Mouse (Mus musculus) limb, embryonic 12.5 days (tissue): ENCODE data around the gene Pomt2. TPM values are rescaled to one million over a fixed set of nuclear protein-coding genes. Genes with fewer than 3 reads are reported as not detected.
A peak's percentile ranks its signal among the peaks of the same experiment; 100 is the strongest.

Experiments used
- ATAC-seq: fragments of 200-750 bp; cut with Nextera tagmentation; 2 replicates; pipeline ENCODE4 v1.8.0; 2017; ENCODE audit warnings: low read depth, moderate TSS enrichment; ENCODE audit not compliant: insufficient number of reproducible peaks, insufficient read depth, low FRiP score, low TSS enrichment
- H3K27ac ChIP-seq: fragments of 300-500 bp; sonication (generic); 2 replicates; pipeline ENCODE4 v1.5.1; 2016; ENCODE audit warnings: mild to moderate bottlenecking, moderate library complexity
- H3K27me3 ChIP-seq: fragments of 300-500 bp; sonication (generic); 2 replicates; pipeline ENCODE4 v1.6.1; 2016; ENCODE audit warnings: mild to moderate bottlenecking, moderate library complexity
- H3K36me3 ChIP-seq: fragments of 300-500 bp; sonication (generic); 2 replicates; pipeline ENCODE4 v1.6.1; 2016; ENCODE audit warnings: mild to moderate bottlenecking, moderate library complexity
- H3K4me1 ChIP-seq: fragments of 300-500 bp; sonication (generic); replicated peaks from 2 replicates; pipeline ENCODE4 v1.6.1; 2016
- H3K4me2 ChIP-seq: fragments of 300-500 bp; sonication (generic); 2 replicates; pipeline ENCODE4 v1.6.1; 2016; ENCODE audit warnings: mild to moderate bottlenecking, moderate library complexity
- H3K4me3 ChIP-seq: fragments of 300-500 bp; sonication (generic); replicated peaks from 2 replicates; pipeline ENCODE4 v1.5.1; 2016; ENCODE audit warnings: mild to moderate bottlenecking
- H3K9ac ChIP-seq: fragments of 300-500 bp; sonication (generic); replicated peaks from 2 replicates; pipeline ENCODE4 v1.6.1; 2016; ENCODE audit warnings: mild to moderate bottlenecking, moderate library complexity
- H3K9me3 ChIP-seq: fragments of 300-500 bp; sonication (generic); 2 replicates; pipeline ENCODE4 v1.6.1; 2016; ENCODE audit warnings: mild to moderate bottlenecking, moderate library complexity
- WGBS: fragments of 180-500 bp; shearing (Covaris S2); methylation state at CpG from one replicate; pipeline ENCODE4 v1.1.7; 2016; 5-methylcytosine and 5-hydroxymethylcytosine counted together
- polyA plus RNA-seq: library from polyadenylated mRNA; unstranded; fragments of >200 nt; fragmentation: Nextera tagmentation; extraction: Ambion mirVana; gene quantifications from 2 replicates; pipeline ENCODE4 v1.2.1, GENCODE M21; 2016

The Pomt2 gene
- polyA plus RNA-seq, 1 experiment from 2014 or later: 16.4 TPM

GRCm38 (mm10) chr12:87149471-87149870, 1.7 kb upstream of the Pomt2 start:
- Histone ChIP-seq H3K27me3 (no peaks in the 10 kb centered on the region), H3K9me3 (peaks cover 6% of the 10 kb centered on the region; the same call in 1 of the 2 replicates), H3K9ac (no peak overlapping the region), H3K36me3 (peaks cover 8% of the 10 kb centered on the region; the same call in 1 of the 2 replicates), H3K4me3 (no peak overlapping the region), H3K4me1 (peaks cover 15% of the 10 kb centered on the region), H3K27ac (no peak overlapping the region), H3K4me2 (no peak overlapping the region)
- 97% methylated on average over 5 of the region's 5 CpGs for WGBS
- no peak for ATAC-seq

DNA sequence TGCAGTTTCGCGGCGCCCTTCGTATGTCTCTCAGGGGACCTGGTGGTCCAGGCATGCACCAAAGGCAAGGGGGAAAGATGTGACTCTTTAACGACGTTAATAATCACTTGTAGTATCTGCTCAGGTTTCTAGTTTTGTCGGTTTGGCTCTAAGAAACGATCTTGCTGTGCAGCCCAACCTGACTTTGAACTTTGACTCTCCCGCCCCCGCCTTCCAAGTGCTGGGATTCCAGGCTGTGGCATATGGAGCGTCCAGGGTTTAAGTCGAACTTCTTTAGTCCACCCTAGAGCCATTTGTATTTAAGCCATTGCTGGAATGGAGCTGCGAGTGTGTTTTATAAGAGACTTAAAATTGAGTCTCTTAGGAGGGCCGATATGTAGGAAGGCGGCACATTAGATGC, 368 bp upstream of the Pomt2 start:
- 18% methylated on average over 15 of the region's 15 CpGs for whole genome bisulfite sequencing
- Histone ChIP-seq H3K9me3 (peaks cover 6% of the 10 kb centered on the region; the same call in 1 of the 2 replicates), H3K4me3 (peak overlapping the region; percentile 82), H3K4me1 (peaks cover 15% of the 10 kb centered on the region), H3K36me3 (peaks cover 8% of the 10 kb centered on the region; the same call in 1 of the 2 replicates), H3K27me3 (no peaks in the 10 kb centered on the region), H3K4me2 (peak overlapping the region; percentile 73), H3K27ac (peak overlapping the region; percentile 97), H3K9ac (peak overlapping the region; percentile 54)
- no peak for ATAC-seq

GRCm38 (mm10) chr12:87146966-87147365, 802 bp downstream of the Pomt2 start, which contains the start of gene Gstz1:
Gstz1 (plus strand) TSS chr12:87147165.
- Histone ChIP-seq H3K27me3 (no peaks in the 10 kb centered on the region), H3K4me3 (peak within 1 kb of the TSS; percentile 82), H3K36me3 (peaks cover 8% of the 10 kb centered on the region; the same call in 1 of the 2 replicates), H3K4me1 (peaks cover 15% of the 10 kb centered on the region), H3K4me2 (peak within 1 kb of the TSS; percentile 73), H3K9ac (peak within 1 kb of the TSS; percentile 54), H3K27ac (peak within 1 kb of the TSS; percentile 97), H3K9me3 (no peaks in the 10 kb centered on the region)
- under 1% methylated on average over 27 of the region's 27 CpGs for WGBS
- ATAC-seq: peak; percentile 86

DNA sequence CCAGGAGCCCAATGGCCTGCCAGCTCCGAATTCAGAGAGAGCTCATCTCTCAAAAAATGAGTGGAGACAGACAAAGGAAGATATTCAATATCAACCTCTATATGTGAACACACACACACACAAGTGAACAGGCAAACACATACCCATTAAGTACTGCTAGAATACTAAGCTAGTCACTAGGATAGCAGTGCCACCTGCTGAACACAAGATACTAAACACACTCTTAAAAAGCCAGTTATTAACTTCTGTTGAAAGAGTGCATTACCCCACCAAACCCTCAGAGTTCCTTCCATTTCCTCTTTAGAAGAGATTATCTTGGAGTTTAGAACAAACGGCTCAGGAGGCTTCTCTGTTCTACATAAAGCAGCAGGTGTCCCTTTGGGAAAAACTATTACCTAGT, 5.6 kb downstream of the Pomt2 start:
- no peak overlapping the region for H3K4me3 ChIP-seq
- no peak overlapping the region for H3K27ac ChIP-seq
- no peak for ATAC-seq
- H3K9me3 ChIP-seq: no peaks in the 10 kb centered on the region
- H3K4me1 ChIP-seq: peaks cover 8% of the 10 kb centered on the region
- no peaks in the 10 kb centered on the region for H3K27me3 ChIP-seq
- no peak overlapping the region for H3K9ac ChIP-seq
- H3K36me3 ChIP-seq: peaks cover 9% of the 10 kb centered on the region; the same call in 1 of the 2 replicates
- H3K4me2 ChIP-seq: no peak overlapping the region
- 69% methylated on average over 2 of the region's 2 CpGs for WGBS

DNA sequence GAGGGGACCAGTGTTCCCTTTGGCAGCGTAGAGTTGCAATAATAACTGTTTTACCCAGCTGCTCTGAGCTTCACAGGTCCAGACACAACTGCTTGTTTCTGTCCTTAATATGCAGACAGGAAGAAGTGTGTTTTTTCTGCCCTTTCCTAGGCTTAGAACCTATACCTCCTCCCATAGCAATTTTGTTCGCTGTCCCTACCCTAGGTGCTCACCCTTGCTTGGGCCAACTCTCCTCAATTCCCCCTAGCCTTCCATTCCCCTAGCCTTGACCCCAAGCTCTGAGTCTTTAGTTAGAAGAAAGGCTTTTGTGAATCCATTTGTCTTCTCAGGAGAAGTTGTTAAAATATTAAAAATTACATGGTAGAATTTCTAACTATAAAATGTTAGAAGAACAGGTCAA, 9.0 kb downstream of the Pomt2 start:
- Histone ChIP-seq H3K27ac (no peak overlapping the region), H3K4me3 (no peak overlapping the region), H3K27me3 (no peaks in the 10 kb centered on the region), H3K4me2 (no peak overlapping the region), H3K4me1 (no peaks in the 10 kb centered on the region), H3K9ac (no peak overlapping the region), H3K9me3 (no peaks in the 10 kb centered on the region), H3K36me3 (peaks cover 36% of the 10 kb centered on the region; the same call in 1 of the 2 replicates)
- WGBS: 62% methylated on average over 2 of the region's 2 CpGs
- ATAC-seq: no peak

DNA sequence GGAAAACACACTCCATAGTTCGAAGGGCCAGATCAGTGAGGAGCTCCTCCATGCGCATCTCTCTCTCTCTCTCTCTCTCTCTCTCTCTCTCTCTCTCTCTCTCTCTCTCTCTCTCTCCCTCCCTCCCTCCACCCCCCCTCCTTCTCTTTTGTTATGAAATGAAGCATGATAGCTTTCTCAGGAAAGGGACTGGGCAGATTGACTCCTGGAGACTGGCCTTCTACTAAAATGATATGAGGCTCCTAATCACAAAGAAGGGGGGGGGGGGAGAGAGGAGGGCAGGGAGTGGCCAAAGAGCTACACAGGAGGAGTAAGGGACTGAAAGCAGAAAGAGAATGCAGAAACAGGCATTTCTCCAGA, 9.4 kb downstream of the Pomt2 start:
- no peaks in the 10 kb centered on the region for H3K27me3 ChIP-seq
- H3K36me3 ChIP-seq: peaks cover 39% of the 10 kb centered on the region
- H3K27ac ChIP-seq: 0 out of 2 replicates have a peak overlapping the region, but pooled peaks have one; percentile 17
- H3K4me3 ChIP-seq: no peak overlapping the region
- H3K9ac ChIP-seq: no peak overlapping the region
- WGBS: 93% methylated on average over 2 of the region's 2 CpGs
- H3K4me2 ChIP-seq: no peak overlapping the region
- no peak for ATAC-seq
- H3K4me1 ChIP-seq: no peaks in the 10 kb centered on the region
- H3K9me3 ChIP-seq: no peaks in the 10 kb centered on the region

DNA sequence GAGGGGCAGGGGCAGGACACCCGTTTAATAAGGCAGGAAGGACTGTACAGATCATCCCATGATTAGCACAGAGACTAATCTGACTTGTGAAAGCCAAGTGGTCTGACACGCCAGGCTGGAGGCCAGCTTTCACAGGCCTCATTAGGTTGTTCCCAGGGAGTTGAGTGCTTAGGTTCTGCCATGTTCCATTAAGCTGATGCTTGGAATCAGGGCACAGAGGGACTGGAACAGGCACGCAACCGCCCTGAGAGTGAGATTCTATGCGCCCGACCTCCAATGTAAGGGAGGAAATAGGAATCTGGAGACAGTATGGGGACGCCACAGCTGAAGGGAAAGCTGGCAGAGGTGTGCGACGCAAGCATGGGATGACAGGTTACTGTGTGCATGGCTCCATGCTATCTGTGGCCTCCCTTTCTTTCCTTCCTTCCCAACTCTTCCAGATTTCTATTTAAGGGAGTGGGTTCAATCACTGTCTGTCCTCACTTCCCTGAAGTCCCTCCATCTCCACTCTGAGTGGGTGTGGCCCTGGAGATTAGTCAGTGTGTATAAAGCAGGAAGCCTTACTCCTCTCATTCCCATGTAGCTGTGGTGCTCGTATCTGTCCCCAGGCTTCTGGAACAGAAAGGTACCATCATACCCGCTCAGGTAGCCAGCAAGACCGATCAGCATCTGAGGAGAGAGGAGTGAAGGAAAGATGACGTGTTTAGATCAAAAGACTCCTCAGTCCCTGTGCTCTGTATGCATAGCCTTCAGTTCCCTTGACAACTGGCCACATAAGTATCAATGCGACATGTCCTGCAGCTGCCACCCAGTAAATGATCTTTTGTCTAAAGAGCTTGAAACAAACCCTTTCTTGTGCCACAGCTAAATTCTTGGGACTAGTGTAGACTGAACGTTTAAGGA, 10.1 kb downstream of the Pomt2 start:
- ATAC-seq: no peak
- H3K27me3 ChIP-seq: no peaks in the 10 kb centered on the region
- H3K27ac ChIP-seq: 0 out of 2 replicates have a peak overlapping the region, but pooled peaks have one; percentile 17
- no peaks in the 10 kb centered on the region for H3K9me3 ChIP-seq
- H3K4me2 ChIP-seq: no peak overlapping the region
- H3K4me1 ChIP-seq: no peaks in the 10 kb centered on the region
- H3K9ac ChIP-seq: no peak overlapping the region
- H3K4me3 ChIP-seq: no peak overlapping the region
- H3K36me3 ChIP-seq: peaks cover 41% of the 10 kb centered on the region
- 90% methylated on average over 15 of the region's 15 CpGs for WGBS

GRCm38 (mm10) chr12:87132784-87133183, 15.0 kb downstream of the Pomt2 start:
- no peaks in the 10 kb centered on the region for H3K27me3 ChIP-seq
- no peak overlapping the region for H3K9ac ChIP-seq
- H3K4me3 ChIP-seq: no peak overlapping the region
- ATAC-seq: no peak
- no peaks in the 10 kb centered on the region for H3K9me3 ChIP-seq
- H3K27ac ChIP-seq: no peak overlapping the region
- no peak overlapping the region for H3K4me2 ChIP-seq
- no peaks in the 10 kb centered on the region for H3K4me1 ChIP-seq
- H3K36me3 ChIP-seq: peaks cover 64% of the 10 kb centered on the region
- 95% methylated on average over 9 of the region's 9 CpGs for WGBS

- no peaks in the 10 kb centered on the region for H3K9me3 ChIP-seq
- no peak overlapping the region for H3K4me2 ChIP-seq
- no peak overlapping the region for H3K9ac ChIP-seq
- no peaks in the 10 kb centered on the region for H3K27me3 ChIP-seq
- no peaks in the 10 kb centered on the region for H3K4me1 ChIP-seq
- 93% methylated on average over 6 of the region's 6 CpGs for WGBS
- H3K27ac ChIP-seq: no peak overlapping the region
- no peak for ATAC-seq
- H3K36me3 ChIP-seq: peaks cover 59% of the 10 kb centered on the region
- no peak overlapping the region for H3K4me3 ChIP-seq
Observed at GRCm38 (mm10) chr12:87132210-87132609, 15.6 kb downstream of the Pomt2 start.

GRCm38 (mm10) chr12:87131619-87132018, 16.1 kb downstream of the Pomt2 start:
- H3K36me3 ChIP-seq: peaks cover 53% of the 10 kb centered on the region
- H3K9me3 ChIP-seq: no peaks in the 10 kb centered on the region
- no peak overlapping the region for H3K4me3 ChIP-seq
- H3K4me1 ChIP-seq: no peaks in the 10 kb centered on the region
- H3K27ac ChIP-seq: no peak overlapping the region
- no peak overlapping the region for H3K4me2 ChIP-seq
- WGBS: 79% methylated on average over 3 of the region's 3 CpGs
- H3K9ac ChIP-seq: no peak overlapping the region
- no peaks in the 10 kb centered on the region for H3K27me3 ChIP-seq
- no peak for ATAC-seq

DNA sequence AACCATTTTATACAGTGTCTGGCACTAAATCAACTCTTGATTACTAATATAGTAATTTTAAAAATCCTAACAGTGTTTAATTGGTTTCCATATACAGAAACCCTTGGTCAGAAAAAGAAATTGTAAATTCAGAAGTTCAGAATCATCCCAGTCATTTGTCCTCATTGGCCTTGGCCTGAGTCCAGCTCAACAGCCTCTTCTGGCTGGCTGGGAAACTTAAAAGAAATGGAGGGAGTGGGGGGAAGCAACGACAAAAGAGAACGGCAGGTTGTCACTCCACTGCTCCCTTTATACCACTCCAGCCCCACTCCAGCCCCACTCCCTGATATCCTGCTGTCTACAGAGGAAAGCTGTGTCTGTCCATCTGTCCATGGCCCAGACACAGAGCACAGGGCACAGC, 16.6 kb downstream of the Pomt2 start:
- H3K27me3 ChIP-seq: no peaks in the 10 kb centered on the region
- WGBS: 95% methylated on average over 2 of the region's 2 CpGs
- H3K4me2 ChIP-seq: no peak overlapping the region
- peaks cover 52% of the 10 kb centered on the region for H3K36me3 ChIP-seq
- ATAC-seq: no peak
- no peak overlapping the region for H3K9ac ChIP-seq
- no peak overlapping the region for H3K27ac ChIP-seq
- no peaks in the 10 kb centered on the region for H3K9me3 ChIP-seq
- H3K4me1 ChIP-seq: no peaks in the 10 kb centered on the region
- H3K4me3 ChIP-seq: no peak overlapping the region
